Mouse (Mus musculus): ENCODE data around the gene Dnah7b. TPM values are rescaled to one million over a fixed set of nuclear protein-coding genes. Genes with fewer than 3 reads are reported as not detected.
"Not testable (repeated sequence)": the region's sequence is repeated elsewhere in the genome, so short reads cannot be mapped to it uniquely, and the experiment has no call there.

Dnah7b gene
- polyA plus RNA-seq, 1 experiment from 2014 or later, result 3.0 TPM

GRCm38 (mm10) chr1:46394681-46395297, 328.7 kb downstream of the Dnah7b start:
- not testable (repeated sequence) for H3K9me3 ChIP-seq; H3K27me3 ChIP-seq; H3K4me2 ChIP-seq; H3K27ac ChIP-seq; H3K36me3 ChIP-seq; H3K9ac ChIP-seq; H3K4me1 ChIP-seq (replicated peaks); H3K4me3 ChIP-seq
- ATAC-seq (ENCODE audit: low FRiP score), result peak; percentile 73
- WGBS, result 58% methylated on average over 3 of the region's 4 CpGs

- H3K9me3 ChIP-seq, result no peaks in the 10 kb centered on the region; the same call in 1 of the 2 replicates
- H3K27ac ChIP-seq, result no peak overlapping the region
- H3K36me3 ChIP-seq, result no peaks in the 10 kb centered on the region
- 90% methylated on average over 6 of the region's 6 CpGs for WGBS
- no peak overlapping the region for H3K4me2 ChIP-seq
- no peaks in the 10 kb centered on the region for H3K27me3 ChIP-seq
- ATAC-seq (ENCODE audit: low FRiP score), result no peak
- no peaks in the 10 kb centered on the region for H3K4me1 ChIP-seq (replicated peaks)
- H3K4me3 ChIP-seq, result no peak overlapping the region
- no peak overlapping the region for H3K9ac ChIP-seq
Observed at GRCm38 (mm10) chr1:46408324-46409115, 342.4 kb downstream of the Dnah7b start.

DNA sequence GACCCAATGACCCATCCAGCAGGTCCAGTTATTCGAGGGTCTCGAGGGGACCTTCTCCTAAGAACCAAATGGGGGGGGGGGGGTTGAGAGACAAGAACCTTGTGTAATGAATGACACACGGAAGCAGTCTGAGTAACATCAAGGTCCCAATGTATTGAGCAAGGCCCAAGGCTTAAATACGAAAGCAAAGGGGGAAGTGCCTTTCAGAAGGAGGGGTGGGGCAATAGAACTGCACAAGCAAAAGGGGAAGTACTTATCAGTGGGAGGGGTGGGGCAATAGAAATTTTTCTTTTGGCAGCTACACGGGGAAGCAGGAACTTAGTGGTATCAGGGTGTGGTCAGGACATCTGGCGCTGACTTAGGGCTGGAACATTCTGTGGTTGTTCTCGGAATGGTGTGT, 348.7 kb downstream of the Dnah7b start:
- not testable (repeated sequence) for H3K27ac ChIP-seq; H3K4me1 ChIP-seq (replicated peaks); H3K36me3 ChIP-seq; H3K4me2 ChIP-seq; H3K9ac ChIP-seq; ATAC-seq (ENCODE audit: low FRiP score); H3K4me3 ChIP-seq; H3K9me3 ChIP-seq; H3K27me3 ChIP-seq
- 93% methylated on average over 7 of the region's 7 CpGs for WGBS

- not testable (repeated sequence) for H3K4me3 ChIP-seq; H3K4me2 ChIP-seq; H3K27me3 ChIP-seq; H3K27ac ChIP-seq; H3K9ac ChIP-seq; H3K9me3 ChIP-seq; H3K4me1 ChIP-seq (replicated peaks); H3K36me3 ChIP-seq; ATAC-seq (ENCODE audit: low FRiP score)
- 21% methylated on average over 3 of the region's 3 CpGs for WGBS
Observed at GRCm38 (mm10) chr1:46416946-46417345, 350.8 kb downstream of the Dnah7b start.

GRCm38 (mm10) chr1:46418966-46419365, 352.9 kb downstream of the Dnah7b start:
- not testable (repeated sequence) for H3K27me3 ChIP-seq; H3K9ac ChIP-seq; H3K36me3 ChIP-seq; H3K9me3 ChIP-seq; H3K4me2 ChIP-seq; H3K4me3 ChIP-seq; H3K4me1 ChIP-seq (replicated peaks); H3K27ac ChIP-seq
- peak; percentile 89 for ATAC-seq (ENCODE audit: low FRiP score)
- WGBS, result 47% methylated on average over 4 of the region's 4 CpGs

Other genes with a start within 250 kb of the Dnah7b start
- not detected in 2 replicates for gene Gm5269, start 176.0 kb upstream of the Dnah7b start, polyA plus RNA-seq (2015; fragmentation: Nextera tagmentation; extraction: Ambion mirVana)
- gene Slc40a1, start 139.8 kb upstream of the Dnah7b start, polyA plus RNA-seq (2015; fragmentation: Nextera tagmentation; extraction: Ambion mirVana), result 32.0 and 38.1 TPM in 2 replicates

Measured in hindbrain, embryonic 13.5 days (tissue).